Mouse (Mus musculus): ENCODE data around the gene Hhat. TPM values are rescaled to one million over a fixed set of nuclear protein-coding genes. Genes with fewer than 3 reads are reported as not detected.

Hhat gene
- total RNA-seq, 2 experiments from 2014 or later: 1.6 to 3.3 TPM

DNA sequence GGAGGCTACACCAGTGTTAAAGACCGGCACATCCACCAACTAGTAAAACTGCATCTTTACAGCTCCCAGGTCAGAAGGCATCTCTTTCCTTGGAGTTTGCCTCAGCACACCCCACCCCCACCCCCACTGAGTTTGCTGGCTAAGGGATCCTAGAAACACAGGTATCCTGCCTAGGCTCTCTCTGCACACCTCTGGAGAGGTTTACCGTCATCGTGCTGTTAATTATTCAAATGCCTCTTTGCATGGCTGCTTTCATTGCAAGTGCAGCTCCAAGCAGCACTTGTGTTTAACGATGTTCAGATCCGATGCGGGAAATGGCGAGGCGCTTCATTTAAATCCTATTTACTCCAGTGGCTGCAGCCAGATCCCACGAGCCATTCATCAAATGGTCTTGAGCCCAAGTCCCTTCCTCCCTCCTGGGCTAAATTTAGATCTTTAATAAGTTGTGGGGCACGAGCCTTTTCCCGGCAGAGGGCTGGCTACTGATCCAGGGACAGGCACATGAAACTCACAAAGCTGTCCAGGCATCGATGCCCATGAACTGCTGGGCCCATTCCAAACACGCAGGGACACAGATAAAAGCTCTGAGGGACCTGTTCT lies 250.1 kb downstream of the Hhat start:
- intact Hi-C loops (cut with DNase I): loop anchor here (5.0 kb wide), 1 partner anchor 64 kb away; no protein-coding TSS in a partner anchor
- DNase-seq (ENCODE audit: low spot score): no peak

DNA sequence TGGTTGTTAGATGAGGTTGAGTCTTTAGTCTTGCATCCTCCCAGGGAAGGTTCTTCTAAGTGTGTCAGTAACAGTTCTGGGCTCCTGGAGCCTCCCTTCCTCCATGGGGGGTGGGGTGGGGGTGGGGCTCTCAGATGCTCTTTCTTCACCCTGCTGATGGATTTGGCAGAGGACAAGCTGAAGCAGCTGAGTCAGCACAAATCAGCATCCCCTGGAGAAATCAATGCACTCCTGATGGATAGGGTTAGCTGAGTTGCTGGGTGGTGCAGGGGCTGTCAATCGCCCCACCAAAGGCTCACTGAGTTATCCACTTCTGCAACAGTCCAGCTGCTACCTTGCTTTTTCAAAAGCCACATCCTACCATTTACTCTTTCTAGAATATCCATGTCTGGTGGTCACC lies 251.3 kb downstream of the Hhat start:
- DNase-seq (ENCODE audit: low spot score): no peak
- intact Hi-C loops (cut with DNase I): loop anchor here (5.0 kb wide), 1 partner anchor 62 kb away; no protein-coding TSS in a partner anchor

- no peak for DNase-seq (ENCODE audit: low spot score)
- intact Hi-C loops (cut with DNase I): no loop called here
Measured at GRCm38 (mm10) chr1:192515373-192515772, 255.7 kb downstream of the Hhat start.

DNA sequence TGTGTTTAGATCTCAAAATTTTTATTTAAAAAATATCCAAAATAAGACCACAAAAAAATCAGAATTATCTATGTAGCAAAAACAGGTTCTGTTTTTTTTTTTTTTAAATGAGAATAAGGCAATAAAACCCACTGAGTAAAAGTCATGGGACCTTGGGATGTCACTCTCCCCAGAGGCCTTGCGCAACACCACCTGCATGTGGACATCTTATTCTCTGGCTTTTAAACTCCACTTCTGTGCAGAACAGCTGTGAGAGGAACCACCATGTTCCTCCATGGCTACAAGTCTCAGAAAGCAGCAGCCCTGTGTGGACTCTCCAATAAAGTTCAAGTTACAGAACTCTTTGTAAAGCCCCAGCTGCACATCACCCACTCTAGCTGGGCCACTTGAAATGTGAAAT lies 258.2 kb downstream of the Hhat start:
- no peak for DNase-seq (ENCODE audit: low spot score)
- intact Hi-C loops (cut with DNase I): no loop called here

DNA sequence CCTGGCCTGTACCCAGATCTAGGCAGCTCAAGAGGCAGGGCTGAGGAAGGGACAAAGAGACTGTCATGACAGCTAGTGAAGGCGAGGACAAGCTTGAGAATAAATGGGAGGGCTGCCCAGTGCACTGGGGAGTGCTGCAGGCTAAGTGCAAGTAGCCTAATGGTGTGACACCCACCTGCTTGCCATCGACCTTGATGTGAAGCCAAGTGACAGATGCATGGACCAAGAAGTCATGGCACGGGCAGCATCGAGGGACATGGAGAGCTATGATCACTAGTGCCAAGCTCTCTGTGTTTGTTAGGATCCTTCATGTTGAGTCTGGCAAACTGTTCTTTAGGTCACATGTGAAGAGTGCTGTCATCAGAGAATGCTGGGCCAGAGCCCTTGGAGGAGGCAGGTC lies 267.4 kb downstream of the Hhat start:
- no peak for DNase-seq (ENCODE audit: low spot score)
- intact Hi-C loops (cut with DNase I): no loop called here

- intact Hi-C loops (cut with DNase I): no loop called here
- DNase-seq (ENCODE audit: low spot score): no peak
Measured at GRCm38 (mm10) chr1:192502835-192503234, 268.2 kb downstream of the Hhat start.

- no peak for DNase-seq (ENCODE audit: low spot score)
- intact Hi-C loops (cut with DNase I): no loop called here
Measured at GRCm38 (mm10) chr1:192502016-192502415, 269.0 kb downstream of the Hhat start.

DNA sequence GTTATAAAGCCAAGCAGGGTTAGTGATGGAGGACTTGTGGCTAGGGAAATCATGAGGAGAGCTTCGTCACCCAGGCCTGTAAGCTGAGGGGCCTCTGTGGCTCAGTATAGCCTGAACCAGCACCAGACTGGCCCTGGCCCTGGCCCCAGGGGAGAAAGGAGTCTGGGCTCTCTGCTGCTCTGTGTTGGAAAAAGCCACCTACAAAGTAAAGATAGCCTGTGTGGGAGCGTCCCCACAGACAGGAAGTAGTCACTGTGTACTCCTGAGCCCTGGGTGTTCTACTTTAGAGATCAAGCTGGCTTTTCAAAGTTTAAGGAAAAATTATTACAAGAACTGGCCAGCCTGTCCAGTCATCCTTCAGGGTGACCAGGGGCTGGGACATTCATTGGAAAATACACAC lies 273.5 kb downstream of the Hhat start:
- DNase-seq (ENCODE audit: low spot score): no peak
- intact Hi-C loops (cut with DNase I): no loop called here

DNA sequence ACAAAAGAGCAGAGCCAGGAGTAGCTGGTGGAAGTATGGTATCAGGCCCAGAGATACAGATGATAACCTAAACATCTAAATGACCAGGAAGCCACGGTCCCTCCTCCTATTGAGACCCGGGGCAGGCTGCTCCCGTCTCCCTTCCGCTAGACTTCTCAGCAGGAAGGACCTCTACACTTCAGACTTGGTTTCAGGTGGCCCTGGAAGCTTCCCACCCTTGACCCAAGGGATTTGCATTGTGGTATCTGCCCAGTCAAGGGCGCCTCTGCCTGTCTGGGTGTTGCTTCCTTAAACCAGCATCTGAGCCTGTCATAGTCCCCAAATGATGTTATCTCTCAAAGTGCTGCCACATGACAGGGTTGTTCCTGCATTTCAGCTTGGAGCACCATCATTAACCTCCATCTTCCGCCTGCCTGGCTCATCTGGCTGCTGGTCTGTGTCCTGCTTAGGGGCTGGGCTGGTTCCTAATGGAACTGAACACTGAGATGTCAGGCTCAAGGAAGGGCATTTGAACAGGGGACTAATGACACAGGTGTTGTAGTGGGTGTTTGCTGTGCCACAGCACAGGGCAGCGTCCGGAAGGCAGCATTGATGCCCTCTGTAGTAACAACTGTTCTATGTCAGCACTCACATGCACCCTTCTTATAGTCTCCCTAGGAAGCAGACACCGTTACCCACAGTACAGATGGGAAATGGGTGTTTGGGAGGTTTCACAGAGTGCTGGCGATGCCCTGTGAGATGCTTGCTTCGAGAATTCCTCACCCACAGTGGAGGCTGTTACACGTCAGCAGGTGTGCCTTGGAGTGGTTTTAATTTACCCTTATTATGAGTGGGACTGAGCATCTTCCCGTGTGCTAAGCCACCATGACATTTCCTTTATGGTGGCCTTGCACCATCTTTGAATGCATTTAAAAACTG lies 280.9 kb downstream of the Hhat start:
- intact Hi-C loops (cut with DNase I): no loop called here
- DNase-seq (ENCODE audit: low spot score): no peak

- intact Hi-C loops (cut with DNase I): no loop called here
- no peak for DNase-seq (ENCODE audit: low spot score)
Measured at GRCm38 (mm10) chr1:192487571-192487970, 283.5 kb downstream of the Hhat start.

GRCm38 (mm10) chr1:192485030-192485429 lies 286.0 kb downstream of the Hhat start:
- DNase-seq (ENCODE audit: low spot score): no peak
- intact Hi-C loops (cut with DNase I): no loop called here

GRCm38 (mm10) chr1:192481446-192481845 lies 289.6 kb downstream of the Hhat start:
- DNase-seq (ENCODE audit: low spot score): no peak
- intact Hi-C loops (cut with DNase I): no loop called here

- no peak for DNase-seq (ENCODE audit: low spot score)
- intact Hi-C loops (cut with DNase I): no loop called here
Measured at GRCm38 (mm10) chr1:192480072-192480784, 290.8 kb downstream of the Hhat start.

- intact Hi-C loops (cut with DNase I): no loop called here
Measured at GRCm38 (mm10) chr1:192478176-192478575, 292.8 kb downstream of the Hhat start.

DNA sequence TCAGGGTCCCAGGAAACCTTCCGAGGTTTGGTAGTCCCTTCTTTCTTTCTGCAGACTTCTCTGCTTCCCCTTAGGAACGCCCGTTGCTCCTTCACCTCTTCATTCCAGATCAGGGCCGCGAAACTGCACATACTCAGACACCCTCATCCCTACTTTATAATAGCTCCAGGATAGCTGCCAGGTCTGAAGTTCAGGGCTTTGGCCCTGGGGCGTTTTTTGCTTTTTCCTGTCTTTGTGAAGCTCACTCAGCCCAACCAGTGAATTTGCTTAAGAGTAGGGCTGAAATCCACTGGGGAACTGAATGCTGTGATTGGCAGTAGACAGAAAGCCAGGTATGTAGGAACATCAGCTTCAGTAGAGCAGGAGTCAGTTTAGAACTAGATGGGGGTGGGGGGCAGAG lies 293.5 kb downstream of the Hhat start:
- no peak for DNase-seq (ENCODE audit: low spot score)
- intact Hi-C loops (cut with DNase I): no loop called here

More at GRCm38 (mm10) chr1:192478176-192478575, 292.8 kb downstream of the Hhat start:
- DNase-seq (ENCODE audit: low spot score): no peak

GRCm38 (mm10) chr1:192476704-192477103 lies 294.3 kb downstream of the Hhat start:
- DNase-seq (ENCODE audit: low spot score): no peak
- intact Hi-C loops (cut with DNase I): no loop called here

DNA sequence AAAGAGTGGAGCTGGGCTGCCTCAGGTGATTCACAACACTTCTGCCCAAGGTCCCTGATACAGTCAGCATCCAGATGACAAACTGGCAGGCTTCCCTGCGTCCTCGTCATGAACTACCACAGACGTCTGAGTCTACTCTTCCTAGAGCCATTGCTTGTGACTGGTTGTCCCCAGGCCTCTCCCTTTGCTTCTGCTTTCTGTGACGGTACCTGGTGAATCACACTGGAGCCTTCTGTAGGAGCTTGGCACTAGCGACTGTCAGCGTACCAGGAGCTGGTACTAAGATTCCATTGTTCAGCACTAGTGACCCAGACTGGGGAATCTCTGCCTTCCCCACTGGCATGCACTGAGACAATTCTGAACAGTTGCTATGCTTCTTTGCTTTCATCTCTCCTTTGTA lies 297.9 kb downstream of the Hhat start:
- intact Hi-C loops (cut with DNase I): no loop called here
- no peak for DNase-seq (ENCODE audit: low spot score)

GRCm38 (mm10) chr1:192472366-192472765 lies 298.7 kb downstream of the Hhat start:
- intact Hi-C loops (cut with DNase I): no loop called here
- DNase-seq (ENCODE audit: low spot score): no peak

DNA sequence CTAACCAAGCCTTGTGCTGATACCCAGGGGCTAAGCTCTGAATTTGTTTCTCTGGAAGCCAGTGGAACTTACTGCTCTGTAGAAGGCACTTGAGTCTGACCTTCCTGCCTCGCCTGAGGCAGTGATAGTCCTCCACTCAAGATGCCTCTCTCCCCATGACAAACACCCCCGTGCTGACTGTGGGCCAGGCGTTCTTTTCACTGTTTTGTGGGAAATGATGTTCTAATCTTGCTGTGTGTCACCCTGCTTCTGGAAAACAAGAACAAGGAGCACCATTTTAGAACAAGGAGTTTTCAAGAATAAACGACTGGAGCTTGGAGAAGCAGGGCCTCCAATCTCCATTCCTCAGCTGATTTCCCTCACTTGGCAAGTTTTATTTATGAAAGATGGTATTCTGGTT lies 307.3 kb downstream of the Hhat start:
- intact Hi-C loops (cut with DNase I): no loop called here
- no peak for DNase-seq (ENCODE audit: low spot score)

- intact Hi-C loops (cut with DNase I): loop anchor here (5.0 kb wide), 1 partner anchor 65 kb away; no protein-coding TSS in a partner anchor
- DNase-seq (ENCODE audit: low spot score): no peak
Measured at GRCm38 (mm10) chr1:192457526-192458206, 313.4 kb downstream of the Hhat start.

All from heart, postnatal 25 days (tissue).